Mouse (Mus musculus) layer of hippocampus, adult 8-10 months (tissue): ENCODE data around the gene Ino80b. TPM values are rescaled to one million over a fixed set of nuclear protein-coding genes. Genes with fewer than 3 reads are reported as not detected.

ENCODE experiments used
- DNase-seq, 2 experiments: peaks; one replicate each; pipeline ENCODE4 v3.0.0; 2022; ENCODE audit warnings: low spot score in 2 of 2
- microRNA-seq, 2 experiments: library from miRNA; unstranded; fragments of <30 nt; microRNA quantifications; one replicate each; pipeline ENCODE4 v1.2.0; 2022
- total RNA-seq, 4 experiments: library from RNA; stranded (reverse); gene quantifications; 2 replicates each; pipeline ENCODE4 v1.2.4; 2022

Gene Ino80b
- total RNA-seq, 4 experiments from 2014 or later, result 20.6 to 29.8 (median 26.7) TPM

- no peak for DNase-seq
These were observed 37.9 kb downstream of the Ino80b start for GRCm38 (mm10) chr6:83087205-83087925.

GRCm38 (mm10) chr6:83086121-83087035 lies 38.9 kb downstream of the Ino80b start, which contains the start of gene Lbx2:
Gene Lbx2 (plus strand): TSS chr6:83086367.
- DNase-seq, result no peak

- no peak for DNase-seq
These were observed 40.8 kb downstream of the Ino80b start for GRCm38 (mm10) chr6:83084477-83084876.

DNA sequence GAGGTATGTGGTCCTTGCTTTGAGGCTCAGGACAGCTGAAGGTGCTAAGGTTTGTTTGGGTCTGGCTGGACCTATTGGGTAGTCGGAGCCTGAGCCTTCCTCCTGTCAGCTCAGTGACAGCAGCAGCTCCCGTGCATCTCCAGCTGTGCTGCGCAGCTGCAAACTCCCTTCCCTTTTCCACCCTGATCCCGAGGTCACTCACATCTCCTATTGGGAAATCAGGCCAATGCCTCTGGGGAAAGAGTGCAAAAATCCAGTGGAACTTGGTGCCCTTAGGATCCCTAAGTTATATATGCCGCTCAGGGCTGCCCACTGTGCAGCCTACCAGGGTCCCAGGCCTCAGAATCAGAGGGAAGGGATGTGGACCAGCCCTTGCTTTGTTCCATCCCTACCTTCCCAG lies 41.7 kb downstream of the Ino80b start:
- no peak for DNase-seq

GRCm38 (mm10) chr6:83080210-83080609 lies 45.0 kb downstream of the Ino80b start:
- DNase-seq, result no peak

DNA sequence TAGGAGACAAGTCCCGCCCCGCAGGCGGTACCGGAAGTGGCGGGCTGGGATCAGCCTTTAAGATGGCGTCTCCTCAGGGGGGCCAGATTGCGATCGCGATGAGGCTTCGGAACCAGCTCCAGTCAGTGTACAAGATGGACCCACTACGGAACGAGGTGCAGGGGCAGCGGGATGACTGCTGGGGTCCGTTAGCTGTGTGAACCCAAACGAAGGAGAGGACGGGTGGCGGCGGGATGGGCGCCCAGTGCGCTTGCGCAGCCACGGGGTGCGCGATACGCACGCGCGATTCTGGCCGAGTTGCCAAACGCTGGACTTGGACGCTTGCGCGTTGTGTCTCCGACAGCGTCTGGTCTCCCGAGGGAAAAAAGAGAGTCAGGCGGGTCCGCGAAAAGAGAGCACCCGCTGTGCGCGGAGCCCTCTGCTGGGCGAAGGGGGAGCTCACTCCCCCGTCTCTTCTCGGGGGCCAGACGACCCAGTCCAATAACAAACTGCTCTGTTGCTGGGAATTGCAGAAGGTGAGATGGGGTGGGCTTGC lies 46.8 kb downstream of the Ino80b start:
- peak; percentile 97 to 100 for DNase-seq

- peak; percentile 54 to 57 for DNase-seq
These were observed 47.5 kb downstream of the Ino80b start, which contains the start of gene Pcgf1 for GRCm38 (mm10) chr6:83077630-83078323. Gene Pcgf1 (plus strand): TSS chr6:83077869.

DNA sequence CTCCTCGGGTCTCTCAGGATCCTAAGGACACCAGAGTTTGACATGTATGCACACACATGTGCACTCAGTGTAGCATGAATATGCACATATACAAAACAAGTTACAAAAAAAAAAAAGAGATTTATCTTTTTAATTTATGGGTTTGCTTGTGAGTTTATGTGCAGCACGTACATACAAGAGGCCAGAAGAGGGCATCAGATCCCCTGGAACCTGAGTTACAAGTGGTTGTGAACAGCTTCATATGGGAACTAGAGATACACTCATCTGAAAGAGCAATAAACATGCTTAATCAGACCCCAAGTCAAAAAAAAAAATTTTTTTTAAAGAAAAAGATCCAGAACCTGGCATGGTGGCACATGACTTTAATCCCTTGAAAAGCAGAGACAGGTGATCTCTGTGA lies 50.3 kb downstream of the Ino80b start:
- DNase-seq, result no peak

Small RNAs within 50 kb of the gene (microRNA-seq; reads per million reads assigned to microRNA genes)
- gene Mir3470a, result 0 reads per million in 2 experiments

Other genes starting within 250 kb of the Ino80b start
- gene Sema4f, start 185.7 kb downstream of the Ino80b start, total RNA-seq, result 10 to 100 TPM; 33.5 to 44.9 (median 40.1) TPM
- gene M1ap, start 178.5 kb downstream of the Ino80b start, total RNA-seq, result under 1 TPM in 2 of 4 experiments, not detected in 2; 0.18 to 0.23 TPM
- 1 to 10 TPM; 3.3 to 7.4 (median 5.0) TPM for gene Dok1, start 92.0 kb downstream of the Ino80b start, total RNA-seq
- gene Loxl3, start 91.3 kb downstream of the Ino80b start, total RNA-seq, result 1 to 10 TPM; 2.5 to 4.7 (median 3.2) TPM
- gene Aup1, start 70.9 kb downstream of the Ino80b start, total RNA-seq, result 100 to 1,000 TPM; 123 to 153 (median 136) TPM
- gene Htra2, start 70.2 kb downstream of the Ino80b start, total RNA-seq, result 10 to 100 TPM; 50.0 to 60.6 (median 51.8) TPM
- gene Dqx1, start 67.6 kb downstream of the Ino80b start, total RNA-seq, result 1 to 10 TPM in 3 of 4 experiments, under 1 TPM in 1; 0.41 to 2.1 (median 1.5) TPM
- gene Tlx2, start 55.1 kb downstream of the Ino80b start, total RNA-seq, result not detected
- gene Pcgf1, start 47.6 kb downstream of the Ino80b start, total RNA-seq, result 10 to 100 TPM; 32.0 to 37.0 (median 34.0) TPM
- gene Lbx2, start 39.1 kb downstream of the Ino80b start, total RNA-seq, result 1 to 10 TPM in 1 of 4 experiments, under 1 TPM in 2, not detected in 1; 0.54 to 1.5 (median 0.68) TPM
- gene Ccdc142, start 23.8 kb downstream of the Ino80b start, total RNA-seq, result 10 to 100 TPM in 1 of 4 experiments, 1 to 10 TPM in 3; 6.6 to 13.8 (median 8.9) TPM
- 1 to 10 TPM; 7.5 to 9.1 (median 8.5) TPM for gene Gm42688, start 23.8 kb downstream of the Ino80b start, total RNA-seq
- gene Mrpl53, start 16.4 kb downstream of the Ino80b start, total RNA-seq, result 10 to 100 TPM; 52.2 to 63.0 (median 61.9) TPM
- 10 to 100 TPM; 23.7 to 30.1 (median 28.2) TPM for gene Mogs, start 9.9 kb downstream of the Ino80b start, total RNA-seq
- 10 to 100 TPM; 47.2 to 57.7 (median 52.1) TPM for gene Wbp1, start 3.9 kb downstream of the Ino80b start, total RNA-seq
- gene Rtkn, start 10.0 kb upstream of the Ino80b start, total RNA-seq, result 10 to 100 TPM; 75.6 to 85.0 (median 80.3) TPM
- gene Wdr54, start 31.0 kb upstream of the Ino80b start, total RNA-seq, result 10 to 100 TPM; 23.4 to 27.5 (median 26.9) TPM
- 10 to 100 TPM; 21.2 to 23.8 (median 22.7) TPM for gene 1700003E16Rik, start 31.0 kb upstream of the Ino80b start, total RNA-seq
- 100 to 1,000 TPM; 363 to 385 (median 379) TPM for gene Dctn1, start 40.5 kb upstream of the Ino80b start, total RNA-seq
- gene Slc4a5, start 94.4 kb upstream of the Ino80b start, total RNA-seq, result 1 to 10 TPM in 2 of 4 experiments, under 1 TPM in 2; 0.21 to 1.5 (median 0.78) TPM
- 10 to 100 TPM in 1 of 4 experiments, 1 to 10 TPM in 3; 5.7 to 10.6 (median 9.5) TPM for gene Mthfd2, start 200.5 kb upstream of the Ino80b start, total RNA-seq
- 10 to 100 TPM; 20.5 to 31.0 (median 26.1) TPM for gene Mob1a, start 200.6 kb upstream of the Ino80b start, total RNA-seq
- gene Bola3, start 223.7 kb upstream of the Ino80b start, total RNA-seq, result 10 to 100 TPM; 33.5 to 55.4 (median 42.2) TPM